Mouse (Mus musculus) liver (tissue): ENCODE measurements around the gene Ankrd11.

Experiments used
- DNase-seq: peaks from one replicate; pipeline ENCODE4 v3.0.0-alpha.2; 2020; ENCODE audit warnings: mixed read lengths

The Ankrd11 gene

GRCm38 (mm10) chr8:122844161-122844560, 197.9 kb downstream of the Ankrd11 start:
- no peak for DNase-seq

- DNase-seq, result no peak
Measured at GRCm38 (mm10) chr8:122836696-122837095, 205.4 kb downstream of the Ankrd11 start.

GRCm38 (mm10) chr8:122836199-122836598, 205.9 kb downstream of the Ankrd11 start:
- no peak for DNase-seq

- DNase-seq, result peak; percentile 83
Measured at GRCm38 (mm10) chr8:122834971-122835370, 207.1 kb downstream of the Ankrd11 start.

- DNase-seq, result peak; percentile 25
Measured at GRCm38 (mm10) chr8:122834416-122834815, 207.7 kb downstream of the Ankrd11 start.
